Mouse (Mus musculus) midbrain, embryonic 12.5 days (tissue): ENCODE measurements at regions not wholly inside any gene's neighbourhood (a gene's known extent, or its start where the extent isn't known, plus 50 kb on each side); places are given as distances from the start of the nearest gene placed in this dataset.

Experiments
- ATAC-seq: fragments of 200-750 bp; cut with Nextera tagmentation; 2 replicates; pipeline ENCODE4 v1.8.0; 2017; ENCODE audit warnings: low read depth, moderate TSS enrichment, moderate library complexity; ENCODE audit not compliant: low FRiP score
- H3K27ac ChIP-seq: fragments of 300-500 bp; sonication (generic); replicated peaks from 2 replicates; pipeline ENCODE4 v1.5.1; 2016; ENCODE audit warnings: mild to moderate bottlenecking
- H3K27me3 ChIP-seq: fragments of 300-500 bp; sonication (generic); 2 replicates; pipeline ENCODE4 v1.6.1; 2016; ENCODE audit warnings: mild to moderate bottlenecking
- H3K36me3 ChIP-seq: fragments of 300-500 bp; sonication (generic); 2 replicates; pipeline ENCODE4 v1.6.1; 2016
- H3K4me1 ChIP-seq: fragments of 300-500 bp; sonication (generic); 2 replicates; pipeline ENCODE4 v1.6.1; 2016
- H3K4me2 ChIP-seq: fragments of 300-500 bp; sonication (generic); replicated peaks from 2 replicates; pipeline ENCODE4 v1.6.1; 2016; ENCODE audit warnings: mild to moderate bottlenecking, moderate library complexity
- H3K4me3 ChIP-seq: fragments of 300-500 bp; sonication (generic); 2 replicates; pipeline ENCODE4 v1.5.1; 2016; ENCODE audit warnings: mild to moderate bottlenecking
- H3K9ac ChIP-seq: fragments of 300-500 bp; sonication (generic); replicated peaks from 2 replicates; pipeline ENCODE4 v1.6.1; 2016; ENCODE audit warnings: mild to moderate bottlenecking, moderate library complexity
- H3K9me3 ChIP-seq: fragments of 300-500 bp; sonication (generic); 2 replicates; pipeline ENCODE4 v1.6.1; 2016; ENCODE audit warnings: mild to moderate bottlenecking
- WGBS: fragments of 180-500 bp; shearing (Covaris S2); methylation state at CpG from one replicate; pipeline ENCODE4 v1.1.7; 2016; 5-methylcytosine and 5-hydroxymethylcytosine counted together

- ATAC-seq = no peak
- WGBS = 87% methylated on average over 7 of the region's 7 CpGs
- H3K4me3 ChIP-seq = no peak overlapping the region
Measured at GRCm38 (mm10) chr15:62461398-62462051, 1383.5 kb downstream of the Gsdmc2 start.

GRCm38 (mm10) chr15:62460724-62461123 is 1384.3 kb downstream of the Gsdmc2 start:
- no peaks in the 10 kb centered on the region for H3K9me3 ChIP-seq
- no peak for ATAC-seq
- H3K4me3 ChIP-seq = no peak overlapping the region
- no peak overlapping the region for H3K9ac ChIP-seq
- H3K36me3 ChIP-seq = no peaks in the 10 kb centered on the region
- H3K27me3 ChIP-seq = no peaks in the 10 kb centered on the region
- H3K27ac ChIP-seq = no peak overlapping the region
- H3K4me2 ChIP-seq = no peak overlapping the region
- H3K4me1 ChIP-seq = peaks cover 5% of the 10 kb centered on the region
- 85% methylated on average over 2 of the region's 2 CpGs for WGBS

More at GRCm38 (mm10) chr15:62461398-62462051, 1383.5 kb downstream of the Gsdmc2 start:
- Histone ChIP-seq H3K4me2 (no peak overlapping the region), H3K27me3 (no peaks in the 10 kb centered on the region), H3K9ac (no peak overlapping the region), H3K27ac (no peak overlapping the region), H3K4me1 (peaks cover 5% of the 10 kb centered on the region), H3K9me3 (no peaks in the 10 kb centered on the region), H3K36me3 (no peaks in the 10 kb centered on the region)

GRCm38 (mm10) chr15:62460026-62460607 is 1384.9 kb downstream of the Gsdmc2 start:
- no peak overlapping the region for H3K27ac ChIP-seq
- no peak for ATAC-seq
- WGBS = 70% methylated on average over 6 of the region's 6 CpGs

GRCm38 (mm10) chr15:62457990-62458389 is 1387.0 kb downstream of the Gsdmc2 start:
- H3K9ac ChIP-seq = no peak overlapping the region
- H3K4me2 ChIP-seq = no peak overlapping the region

More at GRCm38 (mm10) chr15:62460026-62460607, 1384.9 kb downstream of the Gsdmc2 start:
- Histone ChIP-seq H3K9me3 (no peaks in the 10 kb centered on the region), H3K4me3 (no peak overlapping the region), H3K27me3 (no peaks in the 10 kb centered on the region), H3K4me2 (no peak overlapping the region), H3K9ac (no peak overlapping the region), H3K36me3 (no peaks in the 10 kb centered on the region), H3K4me1 (peaks cover 5% of the 10 kb centered on the region)

GRCm38 (mm10) chr15:62457051-62457664 is 1387.8 kb downstream of the Gsdmc2 start:
- WGBS = 71% methylated on average over 4 of the region's 4 CpGs
- no peaks in the 10 kb centered on the region for H3K36me3 ChIP-seq
- no peak overlapping the region for H3K4me3 ChIP-seq
- H3K27ac ChIP-seq = no peak overlapping the region
- no peak overlapping the region for H3K4me2 ChIP-seq
- H3K9me3 ChIP-seq = no peaks in the 10 kb centered on the region
- no peak for ATAC-seq
- no peak overlapping the region for H3K9ac ChIP-seq
- H3K4me1 ChIP-seq = no peaks in the 10 kb centered on the region; the same call in 1 of the 2 replicates
- no peaks in the 10 kb centered on the region for H3K27me3 ChIP-seq

More at GRCm38 (mm10) chr15:62457990-62458389, 1387.0 kb downstream of the Gsdmc2 start:
- Histone ChIP-seq H3K4me1 (peaks cover 5% of the 10 kb centered on the region), H3K9me3 (no peaks in the 10 kb centered on the region), H3K4me3 (no peak overlapping the region), H3K27me3 (no peaks in the 10 kb centered on the region), H3K36me3 (no peaks in the 10 kb centered on the region), H3K27ac (no peak overlapping the region)
- no peak for ATAC-seq
- WGBS = 70% methylated on average over 2 of the region's 2 CpGs

GRCm38 (mm10) chr15:62456020-62456419 is 1389.0 kb downstream of the Gsdmc2 start:
- ATAC-seq = no peak
- 71% methylated on average over 1 of the region's 1 CpGs for WGBS

GRCm38 (mm10) chr15:62448116-62448515 is 1396.9 kb downstream of the Gsdmc2 start:
- ATAC-seq = no peak
- H3K9me3 ChIP-seq = no peaks in the 10 kb centered on the region
- H3K36me3 ChIP-seq = no peaks in the 10 kb centered on the region
- H3K9ac ChIP-seq = no peak overlapping the region
- H3K27me3 ChIP-seq = no peaks in the 10 kb centered on the region
- WGBS = 80% methylated on average over 3 of the region's 3 CpGs
- H3K4me1 ChIP-seq = no peaks in the 10 kb centered on the region
- H3K27ac ChIP-seq = no peak overlapping the region
- no peak overlapping the region for H3K4me3 ChIP-seq
- no peak overlapping the region for H3K4me2 ChIP-seq

More at GRCm38 (mm10) chr15:62456020-62456419, 1389.0 kb downstream of the Gsdmc2 start:
- no peaks in the 10 kb centered on the region; the same call in 1 of the 2 replicates for H3K4me1 ChIP-seq
- H3K9me3 ChIP-seq = no peaks in the 10 kb centered on the region
- no peak overlapping the region for H3K9ac ChIP-seq
- H3K4me3 ChIP-seq = no peak overlapping the region
- no peaks in the 10 kb centered on the region for H3K27me3 ChIP-seq
- H3K4me2 ChIP-seq = no peak overlapping the region
- no peak overlapping the region for H3K27ac ChIP-seq
- H3K36me3 ChIP-seq = no peaks in the 10 kb centered on the region

GRCm38 (mm10) chr15:62439211-62439610 is 1405.8 kb downstream of the Gsdmc2 start:
- no peaks in the 10 kb centered on the region for H3K27me3 ChIP-seq
- no peaks in the 10 kb centered on the region for H3K4me1 ChIP-seq
- no peak overlapping the region for H3K4me3 ChIP-seq
- no peaks in the 10 kb centered on the region for H3K9me3 ChIP-seq
- WGBS = 90% methylated on average over 5 of the region's 5 CpGs
- H3K36me3 ChIP-seq = no peaks in the 10 kb centered on the region
- no peak for ATAC-seq
- no peak overlapping the region for H3K4me2 ChIP-seq
- H3K9ac ChIP-seq = no peak overlapping the region
- H3K27ac ChIP-seq = no peak overlapping the region

GRCm38 (mm10) chr15:62436631-62437030 is 1408.3 kb downstream of the Gsdmc2 start:
- H3K4me2 ChIP-seq = no peak overlapping the region
- no peak for ATAC-seq
- no peaks in the 10 kb centered on the region for H3K36me3 ChIP-seq
- H3K4me1 ChIP-seq = no peaks in the 10 kb centered on the region
- H3K27ac ChIP-seq = no peak overlapping the region
- H3K27me3 ChIP-seq = no peaks in the 10 kb centered on the region
- no peak overlapping the region for H3K4me3 ChIP-seq
- H3K9me3 ChIP-seq = no peaks in the 10 kb centered on the region
- no peak overlapping the region for H3K9ac ChIP-seq
- WGBS = 86% methylated on average over 5 of the region's 5 CpGs

- Histone ChIP-seq H3K4me1 (no peaks in the 10 kb centered on the region), H3K27me3 (no peaks in the 10 kb centered on the region), H3K27ac (no peak overlapping the region), H3K9ac (no peak overlapping the region), H3K36me3 (no peaks in the 10 kb centered on the region), H3K4me2 (no peak overlapping the region), H3K9me3 (no peaks in the 10 kb centered on the region), H3K4me3 (no peak overlapping the region)
- ATAC-seq = no peak
- 94% methylated on average over 4 of the region's 4 CpGs for WGBS
Measured at GRCm38 (mm10) chr15:62435141-62435680, 1409.8 kb downstream of the Gsdmc2 start.

GRCm38 (mm10) chr15:62432742-62433245 is 1412.2 kb downstream of the Gsdmc2 start:
- 92% methylated on average over 1 of the region's 1 CpGs for WGBS
- Histone ChIP-seq H3K27ac (no peak overlapping the region), H3K9ac (no peak overlapping the region), H3K4me2 (no peak overlapping the region), H3K36me3 (no peaks in the 10 kb centered on the region), H3K4me3 (no peak overlapping the region), H3K27me3 (no peaks in the 10 kb centered on the region), H3K9me3 (no peaks in the 10 kb centered on the region), H3K4me1 (no peaks in the 10 kb centered on the region)
- no peak for ATAC-seq

GRCm38 (mm10) chr15:62431150-62431678 is 1413.8 kb downstream of the Gsdmc2 start:
- ATAC-seq = no peak

More at GRCm38 (mm10) chr15:62431150-62431678, 1413.8 kb downstream of the Gsdmc2 start:
- no peak overlapping the region for H3K4me3 ChIP-seq
- H3K9ac ChIP-seq = no peak overlapping the region
- H3K4me1 ChIP-seq = no peaks in the 10 kb centered on the region
- no peaks in the 10 kb centered on the region for H3K36me3 ChIP-seq
- H3K4me2 ChIP-seq = no peak overlapping the region
- no peak overlapping the region for H3K27ac ChIP-seq
- H3K27me3 ChIP-seq = no peaks in the 10 kb centered on the region
- H3K9me3 ChIP-seq = no peaks in the 10 kb centered on the region
- 84% methylated on average over 1 of the region's 1 CpGs for WGBS
